Mouse (Mus musculus) liver, embryonic 16.5 days (tissue): ENCODE results near the gene Ctsw. TPM values are rescaled to one million over a fixed set of nuclear protein-coding genes. Genes with fewer than 3 reads are reported as not detected.

Source experiments
- ATAC-seq: fragments of 200-750 bp; cut with Nextera tagmentation; 2 replicates; pipeline ENCODE4 v1.8.0; 2017; ENCODE audit warnings: low read depth, mild to moderate bottlenecking, moderate number of reproducible peaks, moderate library complexity
- H3K27ac ChIP-seq: fragments of 300-500 bp; sonication (generic); 2 replicates; pipeline ENCODE4 v1.5.1; 2014; ENCODE audit warnings: mild to moderate bottlenecking, low read length
- H3K27me3 ChIP-seq: fragments of 300-500 bp; sonication (generic); 2 replicates; pipeline ENCODE4 v1.6.1; 2014; ENCODE audit warnings: low read depth, low read length, mixed read lengths; ENCODE audit not compliant: control insufficient read depth, insufficient read depth
- H3K36me3 ChIP-seq: fragments of 300-500 bp; sonication (generic); 2 replicates; pipeline ENCODE4 v1.6.1; 2014; ENCODE audit warnings: mild to moderate bottlenecking; ENCODE audit not compliant: control insufficient read depth, insufficient read depth
- H3K4me1 ChIP-seq: fragments of 300-500 bp; sonication (generic); 2 replicates; pipeline ENCODE4 v1.6.1; 2014; ENCODE audit warnings: low read depth, low read length, mixed read lengths; ENCODE audit not compliant: control insufficient read depth
- H3K4me2 ChIP-seq: fragments of 300-500 bp; sonication (generic); 2 replicates; pipeline ENCODE4 v1.6.1; 2014; ENCODE audit warnings: low read depth, low read length, mixed read lengths
- H3K4me3 ChIP-seq: fragments of 300-500 bp; sonication (generic); 2 replicates; pipeline ENCODE4 v1.5.1; 2014; ENCODE audit warnings: low read depth, mild to moderate bottlenecking, low read length
- H3K9ac ChIP-seq: fragments of 300-500 bp; sonication (generic); 2 replicates; pipeline ENCODE4 v1.6.1; 2014; ENCODE audit warnings: low read depth, low read length
- H3K9me3 ChIP-seq: fragments of 300-500 bp; sonication (generic); replicated peaks from 2 replicates; pipeline ENCODE4 v1.6.1; 2016; ENCODE audit warnings: low read length; ENCODE audit not compliant: control insufficient read depth
- WGBS: fragments of 180-500 bp; shearing (Covaris S2); extraction: QIAGEN DNeasy Blood & Tissue Kit; methylation state at CpG from one replicate; pipeline ENCODE4 v1.1.7; 2014; ENCODE audit not compliant: insufficient replicate concordance; 5-methylcytosine and 5-hydroxymethylcytosine counted together
- polyA plus RNA-seq: library from polyadenylated mRNA; unstranded; fragments of >200 nt; fragmentation: Nextera tagmentation; extraction: Ambion mirVana; gene quantifications from 2 replicates; pipeline ENCODE4 v1.2.1, GENCODE M21; 2015

Ctsw gene
- polyA plus RNA-seq, 1 experiment from 2014 or later, result 0.58 TPM

- Histone ChIP-seq H3K9me3 (no peaks in the 10 kb centered on the region), H3K9ac (no peak overlapping the region), H3K27me3 (no peaks in the 10 kb centered on the region), H3K4me3 (no peak overlapping the region), H3K4me2 (no peak overlapping the region), H3K4me1 (peaks cover 22% of the 10 kb centered on the region), H3K36me3 (no peaks in the 10 kb centered on the region; the same call in 1 of the 2 replicates), H3K27ac (no peak overlapping the region)
- WGBS, result 74% methylated on average over 5 of the region's 5 CpGs
- no peak for ATAC-seq
Measured at GRCm38 (mm10) chr19:5484496-5484895, 16.2 kb upstream of the Ctsw start.

GRCm38 (mm10) chr19:5483386-5484359 lies 15.4 kb upstream of the Ctsw start:
- no peaks in the 10 kb centered on the region for H3K9me3 ChIP-seq
- no peaks in the 10 kb centered on the region; the same call in 1 of the 2 replicates for H3K36me3 ChIP-seq
- peaks cover 15% of the 10 kb centered on the region for H3K4me1 ChIP-seq
- H3K27me3 ChIP-seq, result no peaks in the 10 kb centered on the region
- no peak overlapping the region for H3K4me2 ChIP-seq
- WGBS, result 78% methylated on average over 19 of the region's 19 CpGs
- ATAC-seq, result no peak
- no peak overlapping the region for H3K27ac ChIP-seq
- H3K9ac ChIP-seq, result no peak overlapping the region
- no peak overlapping the region for H3K4me3 ChIP-seq

DNA sequence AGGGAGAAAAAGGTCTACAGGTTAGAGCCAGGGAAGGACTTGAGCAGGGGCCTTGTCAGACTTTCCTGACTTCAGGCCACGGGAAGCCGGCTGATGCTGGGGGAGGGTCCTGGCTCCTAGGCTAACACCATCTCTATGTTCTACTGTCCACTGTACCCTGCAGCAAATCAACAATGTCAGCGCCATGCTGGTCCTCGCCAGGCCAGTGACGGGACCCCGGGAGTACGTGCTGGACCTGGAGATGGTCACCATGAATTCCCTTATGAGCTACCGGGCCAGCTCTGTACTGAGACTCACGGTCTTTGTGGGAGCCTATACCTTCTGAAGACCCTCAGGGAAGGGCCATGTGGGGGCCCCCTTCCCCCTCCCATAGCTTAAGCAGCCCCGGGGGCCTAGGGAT lies 13.1 kb upstream of the Ctsw start:
- WGBS, result 71% methylated on average over 10 of the region's 10 CpGs

DNA sequence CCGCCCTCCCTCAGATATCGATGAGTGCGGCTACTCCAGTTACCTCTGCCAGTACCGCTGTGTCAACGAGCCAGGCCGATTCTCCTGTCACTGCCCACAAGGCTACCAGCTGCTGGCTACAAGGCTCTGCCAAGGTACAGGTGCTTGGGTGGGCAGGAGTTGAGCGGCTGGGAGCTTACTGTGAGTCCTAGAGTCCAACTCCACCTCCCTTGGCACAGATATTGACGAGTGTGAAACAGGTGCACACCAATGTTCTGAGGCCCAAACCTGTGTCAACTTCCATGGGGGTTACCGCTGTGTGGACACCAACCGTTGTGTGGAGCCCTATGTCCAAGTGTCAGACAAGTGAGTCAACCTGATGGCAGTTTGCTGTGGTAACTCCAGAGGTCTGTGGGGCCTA lies 11.7 kb upstream of the Ctsw start:
- Histone ChIP-seq H3K4me2 (no peak overlapping the region), H3K27me3 (peaks cover 11% of the 10 kb centered on the region), H3K9me3 (no peaks in the 10 kb centered on the region), H3K4me3 (no peak overlapping the region), H3K27ac (no peak overlapping the region), H3K9ac (no peak overlapping the region), H3K36me3 (no peaks in the 10 kb centered on the region; the same call in 1 of the 2 replicates), H3K4me1 (no peaks in the 10 kb centered on the region)
- no peak for ATAC-seq
- WGBS, result 81% methylated on average over 10 of the region's 10 CpGs

More for the DNA sequence above, 13.1 kb upstream of the Ctsw start:
- H3K27ac ChIP-seq, result no peak overlapping the region
- no peak overlapping the region for H3K4me3 ChIP-seq
- H3K9me3 ChIP-seq, result no peaks in the 10 kb centered on the region
- no peak overlapping the region for H3K9ac ChIP-seq
- no peak overlapping the region for H3K4me2 ChIP-seq
- no peaks in the 10 kb centered on the region; the same call in 1 of the 2 replicates for H3K36me3 ChIP-seq
- no peak for ATAC-seq
- H3K27me3 ChIP-seq, result no peaks in the 10 kb centered on the region
- H3K4me1 ChIP-seq, result no peaks in the 10 kb centered on the region

DNA sequence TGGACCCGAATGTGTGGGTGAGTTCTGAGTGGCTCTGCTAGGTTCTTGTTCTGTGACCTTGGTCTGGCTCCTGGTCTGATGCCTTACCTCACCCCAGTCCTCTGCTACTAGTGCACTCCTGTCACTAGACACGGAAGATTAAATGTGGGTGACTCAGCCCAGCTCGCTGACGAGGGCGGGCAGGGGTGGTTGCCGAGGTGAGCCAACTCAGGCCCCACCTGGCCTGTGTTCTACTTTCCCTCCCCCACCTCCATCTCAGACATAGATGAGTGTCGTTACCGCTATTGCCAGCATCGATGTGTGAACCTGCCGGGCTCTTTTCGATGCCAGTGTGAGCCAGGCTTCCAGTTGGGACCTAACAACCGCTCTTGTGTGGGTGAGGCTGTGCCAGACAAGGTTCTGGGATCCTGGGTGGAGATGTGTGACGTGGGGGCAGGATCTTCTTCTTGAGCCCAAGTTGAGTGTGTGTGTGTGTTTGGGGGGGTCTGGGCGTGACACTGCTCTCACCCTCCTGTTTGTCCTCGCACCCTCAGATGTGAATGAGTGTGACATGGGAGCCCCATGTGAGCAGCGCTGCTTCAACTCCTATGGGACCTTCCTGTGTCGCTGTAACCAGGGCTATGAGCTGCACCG lies 9.5 kb upstream of the Ctsw start:
- WGBS, result 75% methylated on average over 18 of the region's 18 CpGs

GRCm38 (mm10) chr19:5477004-5477667 lies 8.8 kb upstream of the Ctsw start:
- Histone ChIP-seq H3K36me3 (no peaks in the 10 kb centered on the region), H3K4me1 (peaks cover 8% of the 10 kb centered on the region), H3K9me3 (no peaks in the 10 kb centered on the region), H3K27ac (no peak overlapping the region), H3K4me3 (no peak overlapping the region), H3K27me3 (peaks cover 31% of the 10 kb centered on the region), H3K9ac (no peak overlapping the region), H3K4me2 (no peak overlapping the region)
- ATAC-seq, result no peak
- 65% methylated on average over 10 of the region's 10 CpGs for WGBS

More for the DNA sequence above, 9.5 kb upstream of the Ctsw start:
- H3K9ac ChIP-seq, result no peak overlapping the region
- H3K36me3 ChIP-seq, result no peaks in the 10 kb centered on the region
- H3K4me1 ChIP-seq, result peaks cover 8% of the 10 kb centered on the region
- no peak overlapping the region for H3K4me2 ChIP-seq
- no peak for ATAC-seq
- peaks cover 31% of the 10 kb centered on the region for H3K27me3 ChIP-seq
- no peak overlapping the region for H3K4me3 ChIP-seq
- no peaks in the 10 kb centered on the region for H3K9me3 ChIP-seq
- no peak overlapping the region for H3K27ac ChIP-seq

DNA sequence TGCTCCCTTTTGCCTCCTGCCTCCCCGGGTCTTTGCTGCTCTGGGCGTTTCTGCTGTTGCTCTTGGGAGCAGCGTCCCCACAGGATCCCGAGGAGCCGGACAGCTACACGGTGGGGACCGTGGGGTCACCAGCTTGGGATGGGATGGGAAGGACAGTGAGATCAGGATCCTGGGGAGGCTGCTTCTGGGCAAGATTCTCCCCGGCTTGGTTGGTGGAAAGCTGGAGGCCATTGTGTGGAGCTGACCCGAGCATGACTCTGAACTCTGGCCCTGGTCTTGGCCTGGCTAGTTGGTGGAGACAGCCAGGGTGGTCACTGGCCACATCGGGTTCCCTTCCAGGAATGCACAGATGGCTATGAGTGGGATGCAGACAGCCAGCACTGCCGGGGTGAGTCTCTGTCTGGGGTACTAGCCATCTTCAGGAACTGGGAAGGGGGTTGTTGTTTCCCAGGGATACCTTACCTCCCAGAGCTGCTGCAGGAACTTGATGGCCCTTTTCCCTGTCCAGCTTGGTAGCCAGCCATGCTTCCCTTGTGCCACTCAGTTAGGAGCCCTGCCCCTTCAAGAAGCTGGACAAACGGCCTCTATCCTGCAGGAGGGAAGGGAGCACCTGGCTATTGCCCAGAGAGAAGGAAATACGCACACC lies 6.9 kb upstream of the Ctsw start:
- WGBS, result 40% methylated on average over 13 of the region's 13 CpGs
- peak overlapping the region; percentile 54 for H3K4me3 ChIP-seq
- H3K9me3 ChIP-seq, result no peaks in the 10 kb centered on the region
- no peak overlapping the region for H3K27ac ChIP-seq
- H3K27me3 ChIP-seq, result peaks cover 31% of the 10 kb centered on the region
- peaks cover 8% of the 10 kb centered on the region for H3K4me1 ChIP-seq
- no peaks in the 10 kb centered on the region for H3K36me3 ChIP-seq
- peak overlapping the region; percentile 15; the same call in 1 of the 2 replicates for H3K9ac ChIP-seq
- peak overlapping the region; percentile 69 for H3K4me2 ChIP-seq
- ATAC-seq, result no peak; the same call in 1 of the 2 replicates

GRCm38 (mm10) chr19:5474281-5475068 lies 6.2 kb upstream of the Ctsw start:
- Histone ChIP-seq H3K36me3 (no peaks in the 10 kb centered on the region), H3K27ac (no peak overlapping the region), H3K9me3 (no peaks in the 10 kb centered on the region), H3K4me2 (peak overlapping the region; percentile 69), H3K4me3 (peak overlapping the region; percentile 54), H3K4me1 (peaks cover 8% of the 10 kb centered on the region), H3K27me3 (peaks cover 31% of the 10 kb centered on the region), H3K9ac (peak overlapping the region; percentile 53)
- WGBS, result 2% methylated on average over 57 of the region's 68 CpGs
- ATAC-seq, result peak; percentile 42
